23 mouse cellular contexts compared by ENCODE assay signal in the genomic region with DNA sequence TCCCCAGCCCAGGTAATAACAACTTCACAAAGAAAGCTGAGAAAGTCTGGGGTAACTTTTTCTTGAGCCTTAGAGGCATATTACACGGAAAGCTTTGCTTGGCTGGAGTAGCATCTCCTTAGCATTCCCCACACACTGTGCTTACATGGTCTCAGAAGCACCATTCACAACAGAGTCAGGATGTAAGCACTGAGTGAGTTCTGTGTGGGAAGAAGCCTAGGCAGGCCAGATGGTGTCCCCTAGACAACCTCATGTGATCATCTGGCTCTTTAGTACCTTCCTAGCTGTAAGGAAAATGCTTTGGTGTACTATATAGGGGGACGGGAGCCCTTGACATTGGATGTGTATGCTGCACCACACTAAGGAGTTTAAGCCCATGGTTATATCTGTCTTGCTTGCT.
"Had no signal": no experiment of that assay in that cellular context is flagged by ENCODE, and none has a peak within 500 bp of the region (broad histone marks: within the 10 kb centered on the region; RNA-seq: fewer than 3 reads in every experiment).

No protein-coding gene starts in this region.

- H3K4me1 ChIP-seq: intestine, embryonic 15.5 days; limb, embryonic 12.5 days; limb, embryonic 15.5 days; midbrain, embryonic 12.5 days; midbrain, embryonic 15.5 days; neural tube, embryonic 12.5 days; neural tube, embryonic 15.5 days; stomach, embryonic 15.5 days had no signal

- H3K4me3 ChIP-seq: intestine, embryonic 15.5 days; limb, embryonic 12.5 days; limb, embryonic 15.5 days; midbrain, embryonic 12.5 days; midbrain, embryonic 15.5 days; neural tube, embryonic 12.5 days; neural tube, embryonic 15.5 days; stomach, embryonic 15.5 days had no signal

- H3K27me3 ChIP-seq: intestine, embryonic 15.5 days; limb, embryonic 12.5 days; limb, embryonic 15.5 days; midbrain, embryonic 12.5 days; midbrain, embryonic 15.5 days; neural tube, embryonic 12.5 days; neural tube, embryonic 15.5 days; stomach, embryonic 15.5 days had no signal

- DNase-seq: kidney, adult 18-20 months; kidney, adult 9 months; kidney, postnatal 14 days; kidney, postnatal 4 days; left cerebral cortex, postnatal 4 days; liver, postnatal 0 days; lung, embryonic 14.5 days; spleen, adult 18-20 months; thymus, adult 2 months; thymus, postnatal 14 days; thymus, postnatal 4 days had no signal

- H3K9ac ChIP-seq: intestine, embryonic 15.5 days; limb, embryonic 12.5 days; limb, embryonic 15.5 days; liver, embryonic 14.5 days; liver, postnatal 0 days; lung, embryonic 14.5 days; midbrain, embryonic 12.5 days; midbrain, embryonic 15.5 days; neural tube, embryonic 12.5 days; neural tube, embryonic 15.5 days; stomach, embryonic 15.5 days had no signal

- ATAC-seq: intestine, embryonic 15.5 days; liver, postnatal 0 days; lung, postnatal 0 days; midbrain, embryonic 15.5 days had no signal

- H3K27ac ChIP-seq: intestine, embryonic 15.5 days; limb, embryonic 12.5 days; limb, embryonic 15.5 days; liver, embryonic 14.5 days; macrophage; midbrain, embryonic 12.5 days; midbrain, embryonic 15.5 days; neural tube, embryonic 12.5 days; neural tube, embryonic 15.5 days; stomach, embryonic 15.5 days had no signal

- H3K4me2 ChIP-seq: intestine, embryonic 15.5 days; limb, embryonic 12.5 days; limb, embryonic 15.5 days; liver, embryonic 11.5 days; lung, embryonic 14.5 days; midbrain, embryonic 12.5 days; midbrain, embryonic 15.5 days; neural tube, embryonic 12.5 days; neural tube, embryonic 15.5 days; stomach, embryonic 15.5 days had no signal

- H3K36me3 ChIP-seq: intestine, embryonic 15.5 days; stomach, embryonic 15.5 days had no signal
